Mouse (Mus musculus): ENCODE data around the gene Cab39l. TPM values are rescaled to one million over a fixed set of nuclear protein-coding genes. Genes with fewer than 3 reads are reported as not detected.

The Cab39l gene
- total RNA-seq, 2 experiments from 2014 or later = 24.0 to 26.6 TPM

GRCm38 (mm10) chr14:59441472-59441805 is 667 bp downstream of the Cab39l start:
- no peak for TF ChIP-seq CTCF (IDR thresholded peaks at IDR 0.05)
- H3K27ac ChIP-seq = peak overlapping the region; percentile 68
- intact Hi-C loops (cut with DNase I) = no loop called here
- peak overlapping the region; percentile 73 for H3K4me3 ChIP-seq
- no peak for DNase-seq (ENCODE audit: extremely low spot score in 1 of 2, low spot score in 2 of 2)

- no peak overlapping the region for H3K4me3 ChIP-seq
- intact Hi-C loops (cut with DNase I) = no loop called here
- TF ChIP-seq CTCF (IDR thresholded peaks at IDR 0.05) = no peak
- no peak overlapping the region for H3K27ac ChIP-seq
- DNase-seq (ENCODE audit: extremely low spot score in 1 of 2, low spot score in 2 of 2) = no peak
Observed at GRCm38 (mm10) chr14:59445421-59445820, 4.6 kb downstream of the Cab39l start.

- Histone ChIP-seq H3K4me3 (no peak overlapping the region), H3K27ac (no peak overlapping the region)
- TF ChIP-seq CTCF (IDR thresholded peaks at IDR 0.05) = no peak
- intact Hi-C loops (cut with DNase I) = no loop called here
- no peak for DNase-seq (ENCODE audit: extremely low spot score in 1 of 2, low spot score in 2 of 2)
Observed at GRCm38 (mm10) chr14:59447981-59448380, 7.2 kb downstream of the Cab39l start.

- H3K27ac ChIP-seq = no peak overlapping the region
- intact Hi-C loops (cut with DNase I) = loop anchor here (2.0 kb wide), 1 partner anchor 90 kb away; no protein-coding TSS in a partner anchor
- TF ChIP-seq CTCF (IDR thresholded peaks at IDR 0.05) = no peak
- H3K4me3 ChIP-seq = no peak overlapping the region
- no peak for DNase-seq (ENCODE audit: extremely low spot score in 1 of 2, low spot score in 2 of 2)
Observed at GRCm38 (mm10) chr14:59466503-59466902, 25.7 kb downstream of the Cab39l start.

- DNase-seq (ENCODE audit: extremely low spot score in 1 of 2, low spot score in 2 of 2) = no peak
- Histone ChIP-seq H3K4me3 (no peak overlapping the region), H3K27ac (no peak overlapping the region)
- TF ChIP-seq CTCF (IDR thresholded peaks at IDR 0.05) = peak; percentile 56
- intact Hi-C loops (cut with DNase I) = loop anchor here (2.0 kb wide), 1 partner anchor 89 kb away; no protein-coding TSS in a partner anchor
Observed at GRCm38 (mm10) chr14:59467798-59468197, 27.0 kb downstream of the Cab39l start.

- intact Hi-C loops (cut with DNase I) = no loop called here
- H3K4me3 ChIP-seq = no peak overlapping the region
- DNase-seq (ENCODE audit: extremely low spot score in 1 of 2, low spot score in 2 of 2) = no peak
- TF ChIP-seq CTCF (IDR thresholded peaks at IDR 0.05) = no peak
- H3K27ac ChIP-seq = no peak overlapping the region
Observed at GRCm38 (mm10) chr14:59470781-59471180, 30.0 kb downstream of the Cab39l start.

- Histone ChIP-seq H3K27ac (peak overlapping the region; percentile 73), H3K4me3 (peak overlapping the region; percentile 36)
- intact Hi-C loops (cut with DNase I) = no loop called here
- no peak for TF ChIP-seq CTCF (IDR thresholded peaks at IDR 0.05)
- peak in 1 of 2 experiments; percentile 16 for DNase-seq (ENCODE audit: extremely low spot score in 1 of 2, low spot score in 2 of 2)
Observed at GRCm38 (mm10) chr14:59478699-59479098, 37.9 kb downstream of the Cab39l start.

- no peak overlapping the region for H3K27ac ChIP-seq
- H3K4me3 ChIP-seq = no peak overlapping the region
- TF ChIP-seq CTCF (IDR thresholded peaks at IDR 0.05) = no peak
- no peak for DNase-seq (ENCODE audit: extremely low spot score in 1 of 2, low spot score in 2 of 2)
- intact Hi-C loops (cut with DNase I) = no loop called here
Observed at GRCm38 (mm10) chr14:59485247-59485810, 44.6 kb downstream of the Cab39l start.

GRCm38 (mm10) chr14:59492376-59492775 is 51.6 kb downstream of the Cab39l start:
- Histone ChIP-seq H3K27ac (no peak overlapping the region), H3K4me3 (no peak overlapping the region)
- TF ChIP-seq CTCF (IDR thresholded peaks at IDR 0.05) = no peak
- intact Hi-C loops (cut with DNase I) = no loop called here
- DNase-seq (ENCODE audit: extremely low spot score in 1 of 2, low spot score in 2 of 2) = no peak

GRCm38 (mm10) chr14:59497928-59498327 is 57.2 kb downstream of the Cab39l start:
- no peak for DNase-seq (ENCODE audit: extremely low spot score in 1 of 2, low spot score in 2 of 2)
- TF ChIP-seq CTCF (IDR thresholded peaks at IDR 0.05) = no peak
- Histone ChIP-seq H3K27ac (no peak overlapping the region), H3K4me3 (no peak overlapping the region)
- intact Hi-C loops (cut with DNase I) = no loop called here

GRCm38 (mm10) chr14:59504831-59505230 is 64.1 kb downstream of the Cab39l start:
- H3K4me3 ChIP-seq = no peak overlapping the region
- intact Hi-C loops (cut with DNase I) = no loop called here
- no peak for TF ChIP-seq CTCF (IDR thresholded peaks at IDR 0.05)
- no peak for DNase-seq (ENCODE audit: extremely low spot score in 1 of 2, low spot score in 2 of 2)
- H3K27ac ChIP-seq = no peak overlapping the region

GRCm38 (mm10) chr14:59506139-59506538 is 65.4 kb downstream of the Cab39l start:
- H3K4me3 ChIP-seq = no peak overlapping the region
- no peak for DNase-seq (ENCODE audit: extremely low spot score in 1 of 2, low spot score in 2 of 2)
- intact Hi-C loops (cut with DNase I) = no loop called here
- no peak overlapping the region for H3K27ac ChIP-seq
- TF ChIP-seq CTCF (IDR thresholded peaks at IDR 0.05) = no peak

GRCm38 (mm10) chr14:59513922-59514444 is 73.2 kb downstream of the Cab39l start:
- intact Hi-C loops (cut with DNase I) = no loop called here
- TF ChIP-seq CTCF (IDR thresholded peaks at IDR 0.05) = no peak

More at GRCm38 (mm10) chr14:59513922-59514444, 73.2 kb downstream of the Cab39l start:
- Histone ChIP-seq H3K27ac (no peak overlapping the region), H3K4me3 (no peak overlapping the region)
- DNase-seq (ENCODE audit: extremely low spot score in 1 of 2, low spot score in 2 of 2) = no peak

Data from left cerebral cortex, adult 2 months (tissue).